Mouse (Mus musculus) kidney, adult 2 months (tissue): ENCODE data around the gene Zbtb34.

ENCODE experiments used
- CTCF ChIP-seq: fragments of 200-500 bp; conservative IDR thresholded peaks from 2 replicates; pipeline ENCODE4 v1.5.1; 2011; ENCODE audit warnings: low read depth, mild to moderate bottlenecking, control low read depth, low read length, moderate library complexity, mixed read lengths; ENCODE audit not compliant: insufficient read depth, insufficient read length
- POLR2A ChIP-seq: fragments of 200-500 bp; IDR thresholded peaks from one replicate; pipeline ENCODE4 v1.6.1; 2011; ENCODE audit warnings: low read depth, low read length, control low read depth

DNA sequence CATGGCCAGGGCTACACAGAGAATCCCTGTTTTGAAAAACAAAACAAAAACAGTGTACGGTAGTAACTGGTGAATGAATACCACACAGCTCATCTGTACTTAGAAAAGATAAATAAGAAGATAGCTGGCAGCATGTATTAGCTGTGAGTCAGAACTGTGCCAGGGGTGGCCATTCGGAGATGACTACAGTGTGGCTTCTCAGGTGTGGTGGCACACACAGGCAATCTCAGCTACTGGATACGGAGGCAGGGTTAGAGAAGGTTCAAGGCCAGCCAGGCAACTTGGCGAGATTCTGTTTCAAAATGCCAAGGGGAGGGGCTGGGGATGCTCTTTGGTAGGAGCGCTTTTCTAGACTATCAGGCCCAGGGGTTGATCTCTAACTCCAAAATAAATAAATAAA, 14.6 kb upstream of the Zbtb34 start:
- TF ChIP-seq POLR2A (no peak), CTCF (no peak)
